Mouse (Mus musculus) MEL (cell line): ENCODE measurements around the gene Lipt2. TPM values are rescaled to one million over a fixed set of nuclear protein-coding genes. Genes with fewer than 3 reads are reported as not detected.

Experiments
- polyA plus RNA-seq, 2 experiments: library from polyadenylated mRNA; stranded (reverse) in 1 of 2; unstranded in 1 of 2; fragments of >175 nt in 1 of 2; fragments of >200 nt in 1 of 2; gene quantifications; 2 replicates each; pipeline versions ENCODE4 v1.2.1 to v1.2.4; 2012; ENCODE audit warnings: low replicate concordance in 2 of 2, low read depth in 1 of 2; ENCODE audit not compliant: insufficient read length in 2 of 2, insufficient read depth in 1 of 2, missing spikeins in 1 of 2
- total RNA-seq: library from RNA; depleted of rRNA; stranded (reverse); fragments of 300-350 nt; gene quantifications from 2 replicates; pipeline ENCODE4 v1.2.3, GENCODE M21; 2012; rRNA removed

Gene Lipt2
- total and polyA plus RNA-seq, 3 experiments: 8.1 to 10.3 TPM; not detected in 1

Other genes with a start within 250 kb of the Lipt2 start
- gene Rnf169, start 178.8 kb upstream of the Lipt2 start, total RNA-seq: 5.9 and 6.2 TPM in 2 replicates
- 1 to 10 TPM in 1 of 2 experiments, not detected in 1; 7.2 TPM for gene Rnf169, start 178.8 kb upstream of the Lipt2 start, polyA plus RNA-seq
- gene Chrdl2, start 153.1 kb upstream of the Lipt2 start, total RNA-seq: not detected in 2 replicates
- gene Chrdl2, start 153.1 kb upstream of the Lipt2 start, polyA plus RNA-seq: under 1 TPM in 1 of 2 experiments, not detected in 1; 0.08 TPM
- gene Pold3, start 37.7 kb upstream of the Lipt2 start, total RNA-seq: 57.1 and 67.6 TPM in 2 replicates
- 10 to 100 TPM in 1 of 2 experiments, not detected in 1; 98.1 TPM for gene Pold3, start 37.7 kb upstream of the Lipt2 start, polyA plus RNA-seq
- 3.8 and 6.7 TPM in 2 replicates for gene Kcne3, start 17.2 kb downstream of the Lipt2 start, total RNA-seq
- 1 to 10 TPM in 1 of 2 experiments, not detected in 1; 4.9 TPM for gene Kcne3, start 17.2 kb downstream of the Lipt2 start, polyA plus RNA-seq
- 4.4 and 5.7 TPM in 2 replicates for gene Pgm2l1, start 68.1 kb downstream of the Lipt2 start, total RNA-seq
- gene Pgm2l1, start 68.1 kb downstream of the Lipt2 start, polyA plus RNA-seq: 10 to 100 TPM in 1 of 2 experiments, not detected in 1; 10.5 TPM
- gene P4ha3, start 126.2 kb downstream of the Lipt2 start, total RNA-seq: 0.35 and 0.39 TPM in 2 replicates
- not detected for gene P4ha3, start 126.2 kb downstream of the Lipt2 start, polyA plus RNA-seq
- gene C2cd3, start 213.0 kb downstream of the Lipt2 start, total RNA-seq: 8.5 and 9.2 TPM in 2 replicates
- gene C2cd3, start 213.0 kb downstream of the Lipt2 start, polyA plus RNA-seq: 10 to 100 TPM in 1 of 2 experiments, not detected in 1; 23.5 TPM
- 28.0 and 29.5 TPM in 2 replicates for gene Ppme1, start 213.0 kb downstream of the Lipt2 start, total RNA-seq
- 10 to 100 TPM in 1 of 2 experiments, not detected in 1; 74.0 TPM for gene Ppme1, start 213.0 kb downstream of the Lipt2 start, polyA plus RNA-seq